In genomic region chr6:38873316-38873715, GRCm38 (mm10) we compare ENCODE assay signal across 8 mouse cellular contexts. TPM values are rescaled to one million over a fixed set of nuclear protein-coding genes. Genes with fewer than 3 reads are reported as not detected.
DNase-seq lines count a peak whose midpoint lies in the region; ATAC-seq and TF ChIP-seq lines count a peak whose summit lies in the region.

No protein-coding gene starts in this region.

- H3K36me3 ChIP-seq in kidney, postnatal 0 days (ENCODE audit: insufficient read depth, low read length), result no peaks in the 10 kb centered on the region
- H3K36me3 ChIP-seq in limb, embryonic 11.5 days (ENCODE audit: control insufficient read depth, insufficient read depth, low read length), result no peaks in the 10 kb centered on the region
- no peaks in the 10 kb centered on the region for H3K36me3 ChIP-seq in neural tube, embryonic 15.5 days

- no peaks in the 10 kb centered on the region for H3K27me3 ChIP-seq in kidney, postnatal 0 days (ENCODE audit: insufficient read depth, low read length)
- H3K27me3 ChIP-seq in limb, embryonic 11.5 days (ENCODE audit: control insufficient read depth, insufficient read depth, low read length), result no peaks in the 10 kb centered on the region
- H3K27me3 ChIP-seq in neural tube, embryonic 15.5 days (replicated peaks), result no peaks in the 10 kb centered on the region

- H3K4me3 ChIP-seq in kidney, postnatal 0 days (replicated peaks; ENCODE audit: low read depth, low read length), result peak overlapping the region; percentile 100
- peak overlapping the region; percentile 92 for H3K4me3 ChIP-seq in embryonic fibroblast, embryonic 13.5 days (ENCODE audit: insufficient read depth, low read length)
- H3K4me3 ChIP-seq in limb, embryonic 11.5 days (ENCODE audit: low read depth, low read length), result peak overlapping the region; percentile 99
- H3K4me3 ChIP-seq in neural tube, embryonic 15.5 days (replicated peaks), result peak overlapping the region; percentile 75

- ATAC-seq in kidney, postnatal 0 days (replicated peaks; ENCODE audit: low FRiP score, low read depth), result no peak
- ATAC-seq in limb, embryonic 11.5 days (ENCODE audit: insufficient number of reproducible peaks, low FRiP score, low TSS enrichment, low read depth), result no peak
- ATAC-seq in neural tube, embryonic 15.5 days (ENCODE audit: low FRiP score), result no peak

- H3K4me1 ChIP-seq in kidney, postnatal 0 days (replicated peaks; ENCODE audit: insufficient read depth, low read length), result peaks cover 21% of the 10 kb centered on the region; the same call in 1 of the 2 replicates
- H3K4me1 ChIP-seq in embryonic fibroblast, embryonic 13.5 days (ENCODE audit: control insufficient read depth, insufficient read depth, low read length), result peaks cover 19% of the 10 kb centered on the region
- peaks cover 11% of the 10 kb centered on the region for H3K4me1 ChIP-seq in limb, embryonic 11.5 days (ENCODE audit: control insufficient read depth, insufficient read depth, low read length)
- H3K4me1 ChIP-seq in neural tube, embryonic 15.5 days, result peaks cover 54% of the 10 kb centered on the region

- TF ChIP-seq POLR2A in embryonic fibroblast, embryonic 13.5 days (IDR thresholded peaks at IDR 0.05; ENCODE audit: low read depth, low read length), result no peak

- TF ChIP-seq CTCF in kidney, postnatal 0 days (IDR thresholded peaks at IDR 0.05; ENCODE audit: low read depth), result no peak
- TF ChIP-seq CTCF in embryonic fibroblast, embryonic 13.5 days (IDR thresholded peaks at IDR 0.05; ENCODE audit: borderline replicate concordance, insufficient read depth, low read length), result no peak

- 0 out of 2 replicates have a peak overlapping the region, but pooled peaks have one; percentile 8 for H3K27ac ChIP-seq in kidney, postnatal 0 days
- no peak overlapping the region for H3K27ac ChIP-seq in embryonic fibroblast, embryonic 13.5 days (ENCODE audit: insufficient read depth, low read length)
- no peak overlapping the region for H3K27ac ChIP-seq in limb, embryonic 11.5 days (replicated peaks; ENCODE audit: low read depth, low read length)
- H3K27ac ChIP-seq in neural tube, embryonic 15.5 days (replicated peaks), result peak overlapping the region; percentile 96; the same call in 1 of the 2 replicates

- peak overlapping the region; percentile 70 for H3K4me2 ChIP-seq in kidney, postnatal 0 days (ENCODE audit: low read length)
- H3K4me2 ChIP-seq in limb, embryonic 11.5 days (ENCODE audit: low read depth, severe bottlenecking), result peak overlapping the region; percentile 56
- peak overlapping the region; percentile 69 for H3K4me2 ChIP-seq in neural tube, embryonic 15.5 days

- H3K9ac ChIP-seq in kidney, postnatal 0 days (ENCODE audit: low read depth, low read length), result peak overlapping the region; percentile 38; the same call in 1 of the 2 replicates
- H3K9ac ChIP-seq in limb, embryonic 11.5 days (ENCODE audit: low read length), result no peak overlapping the region
- peak overlapping the region; percentile 98 for H3K9ac ChIP-seq in neural tube, embryonic 15.5 days (replicated peaks)

- 65% methylated on average over 1 of the region's 1 CpGs for WGBS in kidney, postnatal 0 days
- WGBS in limb, embryonic 11.5 days, result 90% methylated on average over 1 of the region's 1 CpGs
- 56% methylated on average over 1 of the region's 1 CpGs for WGBS in neural tube, embryonic 15.5 days

- DNase-seq in kidney, postnatal 0 days (ENCODE audit: low spot score), result no peak
- DNase-seq in kidney, adult 9 months, result no peak
- no peak for DNase-seq in limb, embryonic 11.5 days (ENCODE audit: low spot score)
- no peak for DNase-seq in right cerebral cortex, adult 2 months (ENCODE audit: low spot score in 2 of 2)
- DNase-seq in T-cell, adult 2 months (ENCODE audit: low spot score), result no peak
- DNase-seq in gastrocnemius, postnatal 10 days, result no peak

- no peaks in the 10 kb centered on the region for H3K9me3 ChIP-seq in kidney, postnatal 0 days (replicated peaks; ENCODE audit: low read length)
- no peaks in the 10 kb centered on the region for H3K9me3 ChIP-seq in limb, embryonic 11.5 days (ENCODE audit: control insufficient read depth, low read length)
- no peaks in the 10 kb centered on the region for H3K9me3 ChIP-seq in neural tube, embryonic 15.5 days (replicated peaks)

RNA-seq across cellular contexts. Expression of gene Tbxas1, which starts 1.9 kb away (rescaled TPM):
- 9.7 and 10.5 TPM in 2 replicates for polyA plus RNA-seq in kidney, postnatal 0 days (2015; fragmentation: Nextera tagmentation; extraction: Ambion mirVana)
- 0.52 and 0.86 TPM in 2 replicates for polyA plus RNA-seq in embryonic fibroblast, embryonic 13.5 days (2011; ENCODE audit: insufficient read length, low read depth, missing spikeins)
- 1.0 and 1.3 TPM in 2 replicates for polyA plus RNA-seq in limb, embryonic 11.5 days (2014; fragmentation: Nextera tagmentation; extraction: Ambion mirVana)
- polyA plus RNA-seq in neural tube, embryonic 15.5 days (2015; fragmentation: Nextera tagmentation; extraction: Ambion mirVana), result 2.4 and 2.5 TPM in 2 replicates
- total RNA-seq in gastrocnemius, postnatal 10 days (2021), result 1 to 10 TPM in 1 of 2 experiments, under 1 TPM in 1; 0.92 to 1.9 TPM

RNA-seq across cellular contexts. Expression of gene Hipk2, which starts 2.6 kb away (rescaled TPM):
- 20.4 and 23.1 TPM in 2 replicates for polyA plus RNA-seq in kidney, postnatal 0 days (2015; fragmentation: Nextera tagmentation; extraction: Ambion mirVana)
- polyA plus RNA-seq in embryonic fibroblast, embryonic 13.5 days (2011; ENCODE audit: insufficient read length, low read depth, missing spikeins), result 33.1 and 45.6 TPM in 2 replicates
- polyA plus RNA-seq in limb, embryonic 11.5 days (2014; fragmentation: Nextera tagmentation; extraction: Ambion mirVana), result 20.5 and 21.7 TPM in 2 replicates
- polyA plus RNA-seq in neural tube, embryonic 15.5 days (2015; fragmentation: Nextera tagmentation; extraction: Ambion mirVana), result 32.9 and 33.0 TPM in 2 replicates
- total RNA-seq in gastrocnemius, postnatal 10 days (2021), result 10 to 100 TPM; 45.1 to 46.0 TPM

Comparison
In these comparisons a context has a peak if more than half of its experiments do, and no peak if none do; other contexts are left out.
1. H3K27ac ChIP-seq: peak in kidney, postnatal 0 days (single experiment) and neural tube, embryonic 15.5 days (single experiment); none in embryonic fibroblast, embryonic 13.5 days (single experiment) and limb, embryonic 11.5 days (single experiment).
2. Peak in every context shown above with its lines, with median percentiles within 50 percentile points of each other: H3K4me2 ChIP-seq and H3K4me3 ChIP-seq.